Mouse (Mus musculus): Measurements from ENCODE around the gene Kcnk5.

- TF ChIP-seq GATA1 (IDR thresholded peaks at IDR 0.05; ENCODE audit: borderline replicate concordance, low read length) (no peak), FLI1 (IDR thresholded peaks at IDR 0.05; ENCODE audit: low read length) (no peak)
Measured at GRCm38 (mm10) chr14:20154245-20154644, 27.4 kb downstream of the Kcnk5 start.
